Mouse (Mus musculus): ENCODE measurements around the gene Prrt3.

Gene Prrt3

GRCm38 (mm10) chr6:113489410-113489809, 12.3 kb downstream of the Prrt3 start:
- no peak for DNase-seq (ENCODE audit: low read depth, low spot score)

- DNase-seq (ENCODE audit: low read depth, low spot score), result peak; percentile 66
These were observed 14.6 kb downstream of the Prrt3 start for GRCm38 (mm10) chr6:113487125-113487576.

- DNase-seq (ENCODE audit: low read depth, low spot score), result peak; percentile 61
These were observed 18.0 kb downstream of the Prrt3 start for GRCm38 (mm10) chr6:113483729-113484128.

- peak; percentile 99 for DNase-seq (ENCODE audit: low read depth, low spot score)
These were observed 18.6 kb downstream of the Prrt3 start, which contains the start of gene Creld1 for GRCm38 (mm10) chr6:113483100-113483615. Creld1 (plus strand) TSS chr6:113483297.

GRCm38 (mm10) chr6:113482477-113483099, 19.1 kb downstream of the Prrt3 start:
- peak; percentile 76 for DNase-seq (ENCODE audit: low read depth, low spot score)

GRCm38 (mm10) chr6:113480555-113481373, 21.0 kb downstream of the Prrt3 start:
- no peak for DNase-seq (ENCODE audit: low read depth, low spot score)

GRCm38 (mm10) chr6:113478906-113479305, 22.8 kb downstream of the Prrt3 start:
- DNase-seq (ENCODE audit: low read depth, low spot score), result no peak

- DNase-seq (ENCODE audit: low read depth, low spot score), result no peak
These were observed 24.4 kb downstream of the Prrt3 start for GRCm38 (mm10) chr6:113477353-113477752.

- DNase-seq (ENCODE audit: low read depth, low spot score), result no peak
These were observed 28.0 kb downstream of the Prrt3 start for GRCm38 (mm10) chr6:113473715-113474114.

GRCm38 (mm10) chr6:113473246-113473645, 28.5 kb downstream of the Prrt3 start:
- DNase-seq (ENCODE audit: low read depth, low spot score), result no peak

GRCm38 (mm10) chr6:113472061-113472460, 29.7 kb downstream of the Prrt3 start:
- peak; percentile 54 for DNase-seq (ENCODE audit: low read depth, low spot score)

- peak; percentile 83 for DNase-seq (ENCODE audit: low read depth, low spot score)
These were observed 30.3 kb downstream of the Prrt3 start, which contains the start of gene Il17rc for GRCm38 (mm10) chr6:113471297-113471936. Il17rc (plus strand) TSS chr6:113471427.

- DNase-seq (ENCODE audit: low read depth, low spot score), result peak; percentile 84
These were observed 32.3 kb downstream of the Prrt3 start for GRCm38 (mm10) chr6:113469432-113469831.

GRCm38 (mm10) chr6:113469021-113469420, 32.7 kb downstream of the Prrt3 start:
- DNase-seq (ENCODE audit: low read depth, low spot score), result peak; percentile 90

- no peak for DNase-seq (ENCODE audit: low read depth, low spot score)
These were observed 33.2 kb downstream of the Prrt3 start for GRCm38 (mm10) chr6:113468512-113468911.

- DNase-seq (ENCODE audit: low read depth, low spot score), result no peak
These were observed 36.1 kb downstream of the Prrt3 start for GRCm38 (mm10) chr6:113465602-113466001.

- DNase-seq (ENCODE audit: low read depth, low spot score), result peak; percentile 59
These were observed 37.7 kb downstream of the Prrt3 start for GRCm38 (mm10) chr6:113464040-113464439.

- peak; percentile 34 for DNase-seq (ENCODE audit: low read depth, low spot score)
These were observed 43.1 kb downstream of the Prrt3 start for GRCm38 (mm10) chr6:113458635-113459034.

- no peak for DNase-seq (ENCODE audit: low read depth, low spot score)
These were observed 43.7 kb downstream of the Prrt3 start, which contains the start of gene Il17re for GRCm38 (mm10) chr6:113457952-113458534. Il17re (plus strand) TSS chr6:113458484.

- DNase-seq (ENCODE audit: low read depth, low spot score), result no peak
These were observed 46.7 kb downstream of the Prrt3 start for GRCm38 (mm10) chr6:113455007-113455406.

GRCm38 (mm10) chr6:113451839-113452238, 49.9 kb downstream of the Prrt3 start:
- no peak for DNase-seq (ENCODE audit: low read depth, low spot score)
